Mouse (Mus musculus) small intestine, adult 2 months (tissue): ENCODE results near the gene Unc13b.

Source experiments
- CTCF ChIP-seq: fragments of 200-500 bp; IDR thresholded peaks from 2 replicates; pipeline ENCODE4 v1.5.1; 2012; ENCODE audit warnings: low read depth, mild to moderate bottlenecking, control low read depth, inconsistent platforms, low read length, moderate library complexity, mixed read lengths; ENCODE audit not compliant: insufficient replicate concordance, insufficient read length; ENCODE audit errors: extremely low read depth
- POLR2A ChIP-seq: fragments of 200-500 bp; IDR thresholded peaks from 2 replicates; pipeline ENCODE4 v1.6.1; 2012; ENCODE audit warnings: low read depth, mild to moderate bottlenecking, control low read depth, inconsistent platforms, low read length, moderate library complexity

- TF ChIP-seq CTCF, result no peak
- TF ChIP-seq POLR2A, result no peak
Observed at GRCm38 (mm10) chr4:43209081-43209579, 150.4 kb downstream of the Unc13b start.
